Mouse (Mus musculus): ENCODE measurements at regions not wholly inside any gene's neighbourhood (a gene's known extent, or its start where the extent isn't known, plus 50 kb on each side); places are given as distances from the start of the nearest gene placed in this dataset.
A peak's percentile ranks its signal among the peaks of the same experiment; 100 is the strongest.

DNA sequence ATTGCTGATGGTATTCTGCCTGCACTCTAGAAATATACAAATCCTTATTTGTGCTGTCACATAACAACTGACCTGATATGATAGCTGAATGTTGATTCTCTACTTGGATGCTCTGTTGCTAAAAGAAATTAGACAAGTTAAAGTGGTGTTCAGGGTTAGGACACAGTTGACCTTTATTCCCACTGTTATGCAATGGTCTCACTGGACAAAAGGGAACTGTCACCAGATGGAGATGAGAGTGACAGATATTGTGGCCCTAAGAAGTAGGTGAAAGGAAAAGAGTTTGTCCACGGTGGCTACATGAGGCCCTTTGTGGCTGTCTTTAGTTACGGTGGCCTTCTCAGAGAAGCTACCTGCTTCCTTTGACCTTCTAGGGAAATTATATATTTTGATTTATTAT is 247.9 kb upstream of the Prdm1 start:
- no peak for DNase-seq (ENCODE audit: low spot score)
- H3K4me3 ChIP-seq (ENCODE audit: low read depth, low read length): no peak overlapping the region
- H3K27me3 ChIP-seq (replicated peaks; ENCODE audit: control insufficient read depth, insufficient read depth, low read length): no peaks in the 10 kb centered on the region
- 58% methylated on average over 2 of the region's 2 CpGs for WGBS
- no peak for ATAC-seq (replicated peaks; ENCODE audit: low FRiP score)
- H3K27ac ChIP-seq (ENCODE audit: low read depth, low read length): no peak overlapping the region
- H3K4me2 ChIP-seq: no peak overlapping the region
- H3K9ac ChIP-seq (ENCODE audit: low read depth, low read length): no peak overlapping the region
- H3K36me3 ChIP-seq (ENCODE audit: control insufficient read depth, insufficient read depth, low read length): no peaks in the 10 kb centered on the region
- H3K9me3 ChIP-seq (ENCODE audit: control insufficient read depth, low read length): no peaks in the 10 kb centered on the region
- H3K4me1 ChIP-seq (replicated peaks; ENCODE audit: control insufficient read depth, insufficient read depth, low read length): no peaks in the 10 kb centered on the region

- Histone ChIP-seq H3K4me2 (no peak overlapping the region), H3K27ac (ENCODE audit: low read depth, low read length) (no peak overlapping the region), H3K9ac (ENCODE audit: low read depth, low read length) (no peak overlapping the region), H3K9me3 (ENCODE audit: control insufficient read depth, low read length) (no peaks in the 10 kb centered on the region), H3K4me1 (replicated peaks; ENCODE audit: control insufficient read depth, insufficient read depth, low read length) (0 out of 2 replicates have a peak, but pooled peaks cover 3% of the 10 kb centered on the region), H3K4me3 (ENCODE audit: low read depth, low read length) (no peak overlapping the region), H3K27me3 (replicated peaks; ENCODE audit: control insufficient read depth, insufficient read depth, low read length) (no peaks in the 10 kb centered on the region), H3K36me3 (ENCODE audit: control insufficient read depth, insufficient read depth, low read length) (no peaks in the 10 kb centered on the region)
- DNase-seq (ENCODE audit: low spot score) (no peak), ATAC-seq (replicated peaks; ENCODE audit: low FRiP score) (no peak)
- WGBS: 74% methylated on average over 3 of the region's 3 CpGs
Observed at GRCm38 (mm10) chr10:44765527-44765926, 237.2 kb upstream of the Prdm1 start.

DNA sequence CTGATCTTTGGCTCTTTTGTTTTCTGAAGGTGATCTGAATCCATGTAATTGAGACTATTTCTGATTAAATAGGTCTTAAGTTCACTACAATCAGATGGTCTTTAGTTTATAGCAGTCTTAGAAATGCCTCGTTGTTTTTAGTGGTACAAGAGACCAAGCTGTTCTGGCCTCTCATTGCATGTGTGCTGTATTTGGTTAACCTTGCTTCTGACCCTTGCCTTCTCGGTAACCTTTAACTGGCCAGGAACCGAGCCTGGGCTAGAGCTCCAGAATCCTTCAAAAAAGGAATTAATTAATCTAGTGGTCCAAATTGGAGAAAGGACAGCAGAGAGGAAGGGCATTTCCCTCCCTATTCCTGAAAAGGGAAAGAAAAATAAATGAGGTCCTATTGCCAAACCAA is 234.8 kb upstream of the Prdm1 start:
- DNase-seq (ENCODE audit: low spot score) (no peak), ATAC-seq (replicated peaks; ENCODE audit: low FRiP score) (no peak)
- Histone ChIP-seq H3K9me3 (ENCODE audit: control insufficient read depth, low read length) (no peaks in the 10 kb centered on the region), H3K27ac (ENCODE audit: low read depth, low read length) (no peak overlapping the region), H3K27me3 (replicated peaks; ENCODE audit: control insufficient read depth, insufficient read depth, low read length) (no peaks in the 10 kb centered on the region), H3K4me1 (replicated peaks; ENCODE audit: control insufficient read depth, insufficient read depth, low read length) (peaks cover 3% of the 10 kb centered on the region; the same call in 1 of the 2 replicates), H3K4me3 (ENCODE audit: low read depth, low read length) (no peak overlapping the region), H3K36me3 (ENCODE audit: control insufficient read depth, insufficient read depth, low read length) (no peaks in the 10 kb centered on the region), H3K9ac (ENCODE audit: low read depth, low read length) (no peak overlapping the region), H3K4me2 (no peak overlapping the region)
- WGBS: 53% methylated on average over 3 of the region's 3 CpGs

DNA sequence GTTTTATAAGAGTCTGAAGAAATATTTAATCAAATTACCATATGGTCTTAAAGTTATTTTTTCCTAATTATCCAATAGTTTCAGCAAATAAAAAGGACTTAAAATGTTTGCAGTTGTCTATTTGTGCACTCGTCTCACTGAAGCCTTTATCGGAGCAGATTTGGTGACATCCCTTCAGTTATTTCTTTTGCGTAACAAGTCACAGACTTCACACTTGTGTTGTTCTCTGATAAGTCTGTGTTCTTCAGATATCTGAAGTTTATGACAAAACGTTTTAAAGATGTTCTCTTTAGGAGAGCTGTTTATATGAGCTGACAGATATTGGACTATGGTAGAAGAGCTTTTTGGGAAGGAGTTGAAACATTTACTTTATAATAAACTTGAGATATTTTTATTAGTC is 233.8 kb upstream of the Prdm1 start:
- DNase-seq (ENCODE audit: low spot score): no peak
- WGBS: 41% methylated on average over 4 of the region's 4 CpGs

DNA sequence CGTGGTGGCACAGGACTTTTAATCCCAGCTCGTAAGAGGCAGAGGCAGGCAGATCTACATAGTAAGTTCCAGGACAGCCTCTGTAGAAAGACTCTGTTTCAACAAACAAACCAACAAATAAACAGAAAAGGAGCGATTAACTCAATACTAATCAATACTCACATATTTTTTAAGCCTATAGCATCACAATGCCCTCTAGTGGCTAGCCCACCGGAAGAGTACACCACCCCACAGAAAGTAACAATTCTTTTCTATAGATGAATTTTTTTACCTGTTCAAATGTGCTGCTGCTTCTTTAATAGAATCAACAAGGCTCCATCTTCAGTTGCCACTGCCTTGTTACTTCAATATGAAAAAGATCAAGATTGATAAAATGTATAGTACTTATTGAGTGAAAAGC is 233.0 kb upstream of the Prdm1 start:
- Histone ChIP-seq H3K4me1 (replicated peaks; ENCODE audit: control insufficient read depth, insufficient read depth, low read length) (no peaks in the 10 kb centered on the region; the same call in 1 of the 2 replicates), H3K4me3 (ENCODE audit: low read depth, low read length) (no peak overlapping the region), H3K9me3 (ENCODE audit: control insufficient read depth, low read length) (no peaks in the 10 kb centered on the region), H3K27me3 (replicated peaks; ENCODE audit: control insufficient read depth, insufficient read depth, low read length) (no peaks in the 10 kb centered on the region), H3K9ac (ENCODE audit: low read depth, low read length) (no peak overlapping the region), H3K4me2 (no peak overlapping the region), H3K36me3 (ENCODE audit: control insufficient read depth, insufficient read depth, low read length) (no peaks in the 10 kb centered on the region), H3K27ac (ENCODE audit: low read depth, low read length) (no peak overlapping the region)
- no peak for DNase-seq (ENCODE audit: low spot score)
- WGBS: 65% methylated on average over 4 of the region's 4 CpGs
- ATAC-seq (replicated peaks; ENCODE audit: low FRiP score): no peak

More for the DNA sequence above, 233.8 kb upstream of the Prdm1 start:
- Histone ChIP-seq H3K4me1 (replicated peaks; ENCODE audit: control insufficient read depth, insufficient read depth, low read length) (peaks cover 3% of the 10 kb centered on the region; the same call in 1 of the 2 replicates), H3K36me3 (ENCODE audit: control insufficient read depth, insufficient read depth, low read length) (no peaks in the 10 kb centered on the region), H3K4me3 (ENCODE audit: low read depth, low read length) (no peak overlapping the region), H3K9ac (ENCODE audit: low read depth, low read length) (no peak overlapping the region), H3K9me3 (ENCODE audit: control insufficient read depth, low read length) (no peaks in the 10 kb centered on the region), H3K27me3 (replicated peaks; ENCODE audit: control insufficient read depth, insufficient read depth, low read length) (no peaks in the 10 kb centered on the region), H3K4me2 (no peak overlapping the region), H3K27ac (ENCODE audit: low read depth, low read length) (no peak overlapping the region)
- ATAC-seq (replicated peaks; ENCODE audit: low FRiP score): peak; percentile 80

- Histone ChIP-seq H3K4me2 (no peak overlapping the region), H3K27ac (ENCODE audit: low read depth, low read length) (no peak overlapping the region), H3K9me3 (ENCODE audit: control insufficient read depth, low read length) (no peaks in the 10 kb centered on the region), H3K9ac (ENCODE audit: low read depth, low read length) (no peak overlapping the region), H3K36me3 (ENCODE audit: control insufficient read depth, insufficient read depth, low read length) (no peaks in the 10 kb centered on the region), H3K27me3 (replicated peaks; ENCODE audit: control insufficient read depth, insufficient read depth, low read length) (no peaks in the 10 kb centered on the region), H3K4me1 (replicated peaks; ENCODE audit: control insufficient read depth, insufficient read depth, low read length) (no peaks in the 10 kb centered on the region; the same call in 1 of the 2 replicates), H3K4me3 (ENCODE audit: low read depth, low read length) (no peak overlapping the region)
- ATAC-seq (replicated peaks; ENCODE audit: low FRiP score): no peak
- DNase-seq (ENCODE audit: low spot score): no peak
- WGBS: 79% methylated on average over 6 of the region's 6 CpGs
Observed at GRCm38 (mm10) chr10:44755355-44755957, 227.2 kb upstream of the Prdm1 start.

- Histone ChIP-seq H3K4me3 (ENCODE audit: low read depth, low read length) (no peak overlapping the region), H3K9ac (ENCODE audit: low read depth, low read length) (no peak overlapping the region), H3K9me3 (ENCODE audit: control insufficient read depth, low read length) (no peaks in the 10 kb centered on the region), H3K4me1 (replicated peaks; ENCODE audit: control insufficient read depth, insufficient read depth, low read length) (no peaks in the 10 kb centered on the region; the same call in 1 of the 2 replicates), H3K4me2 (no peak overlapping the region), H3K27ac (ENCODE audit: low read depth, low read length) (no peak overlapping the region), H3K27me3 (replicated peaks; ENCODE audit: control insufficient read depth, insufficient read depth, low read length) (no peaks in the 10 kb centered on the region), H3K36me3 (ENCODE audit: control insufficient read depth, insufficient read depth, low read length) (no peaks in the 10 kb centered on the region)
- no peak for ATAC-seq (replicated peaks; ENCODE audit: low FRiP score)
- 73% methylated on average over 4 of the region's 4 CpGs for WGBS
- DNase-seq (ENCODE audit: low spot score): no peak
Observed at GRCm38 (mm10) chr10:44754930-44755329, 226.6 kb upstream of the Prdm1 start.

GRCm38 (mm10) chr10:44752719-44753390 is 224.6 kb upstream of the Prdm1 start:
- DNase-seq (ENCODE audit: low spot score) (no peak), ATAC-seq (replicated peaks; ENCODE audit: low FRiP score) (no peak)
- no peak overlapping the region for H3K27ac ChIP-seq (ENCODE audit: low read depth, low read length)
- no peaks in the 10 kb centered on the region for H3K4me1 ChIP-seq (replicated peaks; ENCODE audit: control insufficient read depth, insufficient read depth, low read length)
- no peaks in the 10 kb centered on the region for H3K27me3 ChIP-seq (replicated peaks; ENCODE audit: control insufficient read depth, insufficient read depth, low read length)
- H3K9ac ChIP-seq (ENCODE audit: low read depth, low read length): no peak overlapping the region
- no peaks in the 10 kb centered on the region for H3K36me3 ChIP-seq (ENCODE audit: control insufficient read depth, insufficient read depth, low read length)
- H3K4me2 ChIP-seq: no peak overlapping the region
- 79% methylated on average over 8 of the region's 8 CpGs for WGBS
- no peak overlapping the region for H3K4me3 ChIP-seq (ENCODE audit: low read depth, low read length)
- H3K9me3 ChIP-seq (ENCODE audit: control insufficient read depth, low read length): no peaks in the 10 kb centered on the region

DNA sequence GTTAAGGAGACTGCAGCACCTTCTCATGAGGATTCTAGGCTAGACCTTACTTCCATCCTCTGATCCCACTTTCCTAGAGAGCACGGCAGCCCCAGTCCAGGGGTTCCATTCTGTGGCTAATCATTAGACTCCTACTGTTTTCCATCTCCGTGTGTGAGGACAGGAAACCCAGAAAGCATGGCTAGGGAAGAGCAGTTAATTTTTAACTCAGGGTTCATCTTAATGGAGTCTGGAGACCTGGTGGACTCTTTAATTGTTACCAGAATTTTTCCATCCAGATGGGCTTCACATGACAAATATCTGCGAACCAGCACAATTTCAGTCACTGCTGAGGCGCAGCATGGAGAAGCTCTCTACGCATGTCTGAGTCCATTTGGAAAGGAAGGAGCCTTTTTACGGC is 222.8 kb upstream of the Prdm1 start:
- Histone ChIP-seq H3K4me2 (no peak overlapping the region), H3K9ac (ENCODE audit: low read depth, low read length) (no peak overlapping the region), H3K9me3 (ENCODE audit: control insufficient read depth, low read length) (no peaks in the 10 kb centered on the region), H3K27ac (ENCODE audit: low read depth, low read length) (no peak overlapping the region), H3K36me3 (ENCODE audit: control insufficient read depth, insufficient read depth, low read length) (no peaks in the 10 kb centered on the region), H3K27me3 (replicated peaks; ENCODE audit: control insufficient read depth, insufficient read depth, low read length) (no peaks in the 10 kb centered on the region), H3K4me1 (replicated peaks; ENCODE audit: control insufficient read depth, insufficient read depth, low read length) (no peaks in the 10 kb centered on the region), H3K4me3 (ENCODE audit: low read depth, low read length) (no peak overlapping the region)
- ATAC-seq (replicated peaks; ENCODE audit: low FRiP score) (no peak), DNase-seq (ENCODE audit: low spot score) (no peak)
- 80% methylated on average over 6 of the region's 6 CpGs for WGBS

All from liver, embryonic 11.5 days (tissue).